Mouse (Mus musculus) brain, embryonic 14.5 days (tissue): Measurements from ENCODE around the gene Junb. TPM values are rescaled to one million over a fixed set of nuclear protein-coding genes. Genes with fewer than 3 reads are reported as not detected.

ENCODE experiments used
- DNase-seq: peaks from one replicate; pipeline ENCODE4 v3.0.0-alpha.2; 2011; ENCODE audit warnings: low read depth
- CTCF ChIP-seq: fragments of 200-500 bp; IDR thresholded peaks from 2 replicates; pipeline ENCODE4 v1.5.1; 2012; ENCODE audit warnings: inconsistent platforms, mild to moderate bottlenecking, moderate library complexity, borderline replicate concordance; ENCODE audit not compliant: insufficient read depth, insufficient read length; ENCODE audit errors: extremely low read depth
- POLR2A ChIP-seq: fragments of 200-500 bp; IDR thresholded peaks from 2 replicates; pipeline ENCODE4 v1.6.1; 2012; ENCODE audit warnings: mild to moderate bottlenecking, inconsistent platforms, borderline replicate concordance; ENCODE audit not compliant: poor library complexity, insufficient read depth, insufficient read length, severe bottlenecking; ENCODE audit errors: extremely low read depth
- polyA plus RNA-seq: library from polyadenylated mRNA; depleted of rRNA; stranded (reverse); fragments of >200 nt; gene quantifications from 2 replicates; pipeline ENCODE4 v1.2.3, GENCODE M21; 2012

Gene Junb
- polyA plus RNA-seq, 1 experiment: 7.1 TPM

- no peak for TF ChIP-seq POLR2A
- no peak for TF ChIP-seq CTCF
- DNase-seq: no peak
Observed at GRCm38 (mm10) chr8:84987388-84987787, 8.9 kb upstream of the Junb start.

DNA sequence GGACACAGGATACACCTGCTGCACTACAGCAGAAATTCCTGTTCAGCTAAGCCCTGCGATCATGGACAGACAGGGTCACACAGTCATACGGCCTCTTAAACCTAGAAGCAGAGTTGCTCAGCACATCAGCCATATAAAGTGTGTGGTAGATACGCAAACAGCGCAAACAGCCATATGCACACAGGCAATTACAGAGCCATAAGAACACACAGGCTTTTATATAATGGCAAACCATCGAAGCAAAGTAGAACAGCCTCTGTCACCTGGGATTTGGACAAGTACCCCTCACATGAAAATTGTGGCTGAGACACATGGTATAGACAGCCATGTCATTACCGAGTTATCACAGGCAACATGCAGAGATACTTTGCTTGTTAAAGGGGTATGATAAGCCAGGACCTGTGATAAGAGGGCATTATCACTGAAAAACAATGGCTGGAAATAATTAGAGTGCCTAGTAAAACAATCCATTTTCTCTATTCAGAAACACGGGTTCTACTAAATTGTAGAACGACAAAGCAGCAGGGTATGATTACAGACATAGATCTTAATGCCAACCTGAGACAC, 7.9 kb upstream of the Junb start:
- DNase-seq: no peak
- TF ChIP-seq POLR2A: no peak
- no peak for TF ChIP-seq CTCF

DNA sequence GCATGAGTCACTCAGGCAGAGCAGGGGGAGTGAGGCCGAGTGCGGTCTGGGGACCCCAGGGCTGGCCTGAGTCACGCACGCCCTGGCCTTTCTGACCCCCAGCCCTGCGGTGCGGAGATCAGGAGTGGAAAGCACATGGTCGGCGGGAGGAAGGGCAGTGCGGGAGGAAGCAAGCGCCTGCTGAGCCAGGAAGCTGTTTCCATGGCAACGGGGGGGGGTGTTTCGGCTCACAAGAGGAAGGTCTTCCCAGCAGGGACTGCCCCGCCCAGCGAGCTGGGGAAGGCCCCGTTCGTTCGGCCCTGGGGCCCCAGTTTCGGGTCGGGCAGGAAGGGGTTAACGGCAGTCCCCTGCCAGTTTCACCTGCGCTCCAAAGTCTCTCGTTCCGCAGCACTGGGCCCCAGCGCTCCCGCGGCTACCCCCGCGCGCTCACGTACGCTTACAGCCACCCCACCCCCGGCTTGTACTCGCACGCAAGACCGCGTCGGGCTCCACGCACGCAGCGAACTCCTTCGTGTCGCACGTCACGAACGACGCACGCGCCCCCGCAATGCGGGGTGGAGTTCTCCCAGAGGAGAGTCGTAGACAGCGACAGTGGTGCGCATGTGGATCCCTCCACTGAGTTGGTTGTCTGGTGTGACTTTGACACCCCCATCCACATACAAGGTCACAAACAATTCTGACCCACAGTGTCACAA, 7.3 kb upstream of the Junb start:
- TF ChIP-seq CTCF (no peak), POLR2A (no peak)
- peak; percentile 93 for DNase-seq

- TF ChIP-seq CTCF (no peak), POLR2A (no peak)
- no peak for DNase-seq
Observed at GRCm38 (mm10) chr8:84985049-84985683, 6.6 kb upstream of the Junb start.

DNA sequence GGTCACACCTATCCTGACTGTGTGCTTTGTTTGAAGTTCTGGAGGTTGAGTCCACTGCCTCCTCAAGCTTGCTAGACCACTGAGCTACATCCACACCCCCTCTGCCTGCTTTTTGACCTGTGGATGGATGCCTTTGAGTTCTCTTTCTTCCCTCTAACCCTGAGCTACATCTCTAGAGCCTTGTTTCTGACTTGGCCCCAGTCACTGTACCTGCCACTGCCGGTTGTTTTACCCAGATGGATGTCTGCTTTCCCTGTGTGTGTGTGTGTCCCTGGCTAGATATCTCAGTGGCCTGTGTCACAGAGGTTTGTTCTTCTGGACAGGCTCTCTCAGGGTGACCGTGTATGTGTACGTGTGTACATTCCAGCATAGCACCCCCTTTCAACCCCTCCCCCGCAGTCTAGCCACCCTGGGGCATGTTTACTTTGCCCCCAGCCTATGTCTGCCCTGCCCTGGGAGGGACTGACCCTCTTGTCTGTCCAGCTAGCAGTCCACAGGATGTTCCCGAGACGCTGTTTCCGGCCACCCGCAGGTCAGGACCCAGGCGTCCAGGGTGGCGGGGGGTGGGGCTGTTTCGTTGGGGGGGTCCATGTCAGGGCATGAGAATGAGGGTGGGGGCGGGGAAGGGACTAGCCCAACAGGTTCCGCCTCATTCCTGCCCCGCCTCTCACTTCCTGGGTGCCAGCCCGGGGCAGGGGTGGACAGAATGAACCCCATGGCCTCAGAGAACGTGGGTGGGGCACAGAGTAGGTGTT, 6.0 kb upstream of the Junb start:
- DNase-seq: no peak
- TF ChIP-seq CTCF (no peak), POLR2A (no peak)

- DNase-seq: no peak
- TF ChIP-seq POLR2A (no peak), CTCF (no peak)
Observed at GRCm38 (mm10) chr8:84982499-84983011, 4.0 kb upstream of the Junb start.

- TF ChIP-seq CTCF (no peak), POLR2A (no peak)
Observed at GRCm38 (mm10) chr8:84981644-84982498, 3.4 kb upstream of the Junb start.

GRCm38 (mm10) chr8:84980622-84981358, 2.3 kb upstream of the Junb start:
- DNase-seq: peak; percentile 79
- TF ChIP-seq POLR2A (no peak), CTCF (no peak)

More at GRCm38 (mm10) chr8:84981644-84982498, 3.4 kb upstream of the Junb start:
- no peak for DNase-seq

- TF ChIP-seq CTCF (no peak), POLR2A (no peak)
- DNase-seq: peak; percentile 96
Observed at GRCm38 (mm10) chr8:84979599-84980421, 1.3 kb upstream of the Junb start.
